Mouse (Mus musculus) heart, adult 8-10 months (tissue): ENCODE measurements around the gene Agt. TPM values are rescaled to one million over a fixed set of nuclear protein-coding genes. Genes with fewer than 3 reads are reported as not detected.

Experiments used
- DNase-seq: peaks from one replicate; pipeline ENCODE4 v3.0.0; 2022; ENCODE audit warnings: low spot score
- total RNA-seq, 4 experiments: library from RNA; stranded (reverse); gene quantifications; 2 replicates each; pipeline ENCODE4 v1.2.4; 2022

Agt gene
- total RNA-seq, 4 experiments from 2014 or later = 4.7 to 6.6 (median 6.0) TPM

- DNase-seq = no peak
Observed at GRCm38 (mm10) chr8:124507572-124508320, 61.8 kb downstream of the Agt start.

Other genes with a start within 250 kb of the Agt start
- under 1 TPM; 0.41 to 0.66 (median 0.59) TPM for gene Pgbd5, start 130.0 kb downstream of the Agt start, total RNA-seq
- gene Cog2, start 48.9 kb downstream of the Agt start, total RNA-seq = 10 to 100 TPM; 21.6 to 26.9 (median 25.4) TPM
- gene Capn9, start 6.4 kb upstream of the Agt start, total RNA-seq = not detected
- 10 to 100 TPM; 42.8 to 61.1 (median 50.7) TPM for gene 2310022B05Rik, start 93.7 kb upstream of the Agt start, total RNA-seq
- 10 to 100 TPM; 13.4 to 18.6 (median 14.7) TPM for gene Ttc13, start 152.3 kb upstream of the Agt start, total RNA-seq
- gene Arv1, start 152.4 kb upstream of the Agt start, total RNA-seq = 1 to 10 TPM; 3.6 to 6.0 (median 3.9) TPM
- gene Fam89a, start 182.1 kb upstream of the Agt start, total RNA-seq = 1 to 10 TPM in 3 of 4 experiments, under 1 TPM in 1; 0.72 to 1.5 (median 1.4) TPM
- gene Trim67, start 223.4 kb upstream of the Agt start, total RNA-seq = under 1 TPM; 0.22 to 0.82 (median 0.50) TPM